Mouse (Mus musculus): ENCODE data around the gene Nthl1.

Gene Nthl1

DNA sequence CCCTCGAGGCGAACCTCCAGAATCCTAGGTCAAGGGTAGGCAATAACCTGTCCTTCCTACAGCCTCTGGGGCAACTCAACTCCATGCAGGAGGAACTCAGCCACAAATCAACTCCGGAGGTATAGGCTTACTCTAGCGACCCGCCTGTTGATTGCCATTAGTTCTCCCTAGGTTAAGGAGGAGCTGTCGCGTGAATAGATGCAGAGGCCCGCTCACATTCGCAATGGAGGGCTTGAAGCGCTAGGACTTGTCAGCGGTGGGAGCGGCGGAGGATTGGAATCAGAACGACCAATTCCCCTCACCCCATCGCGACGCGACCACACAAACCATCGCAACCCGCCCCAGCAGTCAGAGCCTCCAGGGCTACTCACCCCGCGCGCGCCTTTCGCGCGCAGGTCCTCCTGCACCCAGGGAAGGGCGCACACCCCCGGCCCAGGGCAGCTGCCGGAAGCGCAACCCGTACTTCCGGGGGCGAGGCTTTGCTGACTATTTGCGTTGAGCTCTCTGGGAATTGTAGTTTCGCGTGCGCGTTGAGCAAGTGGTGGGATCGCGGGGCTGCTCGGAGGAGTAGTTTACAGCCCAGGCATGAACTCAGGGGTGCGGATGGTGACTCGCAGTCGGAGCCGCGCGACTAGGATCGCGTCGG lies at the start of gene Nthl1, which contains the start of gene Tsc2:
Nthl1 (plus strand) TSS at position 514 of the 646 bp plus-strand sequence.
Tsc2 (minus strand) TSS at position 464 of the 646 bp plus-strand sequence.
- DNase-seq (ENCODE audit: low spot score) = peak; percentile 95

DNA sequence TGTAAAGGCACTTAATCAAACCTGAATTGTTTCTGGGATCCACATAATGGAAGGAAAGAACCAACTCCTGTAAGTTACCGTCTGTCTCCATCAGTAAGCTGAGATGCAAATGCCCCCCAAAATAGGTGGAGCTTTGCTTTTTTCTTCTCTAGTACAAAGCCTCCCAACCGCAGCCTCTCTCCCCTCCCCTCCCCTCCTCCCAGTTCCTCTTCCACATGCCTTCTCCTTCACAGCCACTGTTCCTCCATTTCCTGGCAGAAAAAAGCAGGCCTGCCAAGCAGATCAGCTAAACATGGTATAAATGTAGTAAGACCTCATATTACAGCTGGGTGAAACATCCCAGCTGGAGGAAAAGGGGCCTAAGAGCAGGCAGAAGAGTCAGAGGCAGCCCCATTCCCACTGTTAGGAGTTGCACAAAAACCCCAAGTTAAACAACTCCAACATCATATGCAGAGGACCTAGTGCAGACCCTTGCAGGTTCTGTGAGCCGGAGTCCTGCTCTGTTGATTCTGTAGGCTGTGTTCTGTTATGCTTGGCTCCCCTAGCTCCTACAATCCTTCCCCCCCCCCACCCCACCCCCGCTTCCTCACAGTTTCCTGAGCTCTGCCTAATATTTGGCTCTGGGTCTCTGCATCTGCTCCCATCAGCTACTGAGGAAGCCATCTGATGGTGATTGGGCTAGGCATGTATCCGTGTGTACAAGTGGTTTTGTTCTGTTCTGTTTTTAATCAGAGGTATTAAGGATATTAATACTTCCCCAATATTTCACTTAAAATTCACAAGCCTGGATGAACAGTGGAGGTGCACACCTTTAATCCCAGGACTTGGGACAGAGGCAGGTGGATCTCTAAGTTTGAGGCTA lies 48.6 kb upstream of the Nthl1 start:
- no peak for DNase-seq (ENCODE audit: low spot score)

DNA sequence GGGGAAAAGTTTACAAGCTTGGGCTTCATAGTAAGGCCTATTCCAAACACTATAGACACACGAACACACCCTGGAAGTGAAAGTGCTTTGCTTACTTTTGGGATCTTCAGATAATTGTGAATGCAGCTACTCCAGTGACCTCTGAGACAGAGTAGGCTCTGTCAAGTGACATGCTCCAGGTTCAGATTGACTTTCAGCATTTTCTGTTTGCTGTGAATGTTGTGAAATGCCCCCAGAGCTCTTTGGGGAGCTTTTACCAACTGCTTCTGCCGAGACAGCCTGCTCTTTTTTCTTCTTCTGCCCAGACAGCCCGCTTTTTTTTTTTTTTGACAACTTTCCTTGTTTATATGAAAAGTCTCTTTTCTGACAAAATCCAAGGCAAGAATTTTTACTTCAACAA lies 48.0 kb upstream of the Nthl1 start:
- DNase-seq (ENCODE audit: low spot score) = no peak

DNA sequence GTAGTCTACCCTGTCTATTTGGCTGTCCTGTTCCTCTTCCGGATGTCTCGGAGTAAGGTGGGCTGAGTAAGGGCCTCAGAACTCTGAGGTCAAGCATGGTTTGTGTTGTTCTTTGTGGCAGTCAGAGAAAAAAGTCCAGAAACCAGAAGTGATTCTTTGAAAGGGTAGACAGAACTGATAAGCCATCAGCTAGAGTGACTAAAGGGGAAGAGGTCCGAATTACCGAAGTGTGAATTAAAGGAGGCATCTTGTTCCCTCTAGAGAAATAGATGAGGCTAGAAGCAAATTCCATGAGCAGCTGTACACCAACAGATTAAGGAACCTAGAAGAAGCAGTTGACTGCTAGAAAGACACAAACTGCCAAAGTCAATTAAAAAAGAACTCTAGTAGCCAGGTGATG lies 45.9 kb upstream of the Nthl1 start:
- no peak for DNase-seq (ENCODE audit: low spot score)

DNA sequence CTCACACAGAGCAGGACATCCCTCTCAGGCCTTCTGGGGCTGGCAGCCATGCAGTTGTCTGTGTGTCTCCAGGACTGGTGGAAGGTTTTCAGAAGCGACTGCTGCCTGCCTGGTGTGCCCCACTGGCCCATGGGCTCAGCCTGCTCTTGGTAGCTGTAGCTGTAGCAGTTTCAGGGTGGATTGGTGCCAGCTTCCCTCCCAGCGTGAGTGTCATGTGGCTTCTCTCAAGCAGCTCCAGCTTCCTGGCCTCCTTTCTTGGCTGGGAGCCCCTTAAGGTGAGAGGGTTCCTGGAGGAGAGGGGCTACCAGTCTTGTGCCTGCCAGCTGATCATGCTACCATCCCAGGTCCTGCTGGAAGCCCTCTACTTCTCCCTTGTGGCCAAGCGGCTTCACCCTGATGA lies 41.5 kb upstream of the Nthl1 start:
- no peak for DNase-seq (ENCODE audit: low spot score)

DNA sequence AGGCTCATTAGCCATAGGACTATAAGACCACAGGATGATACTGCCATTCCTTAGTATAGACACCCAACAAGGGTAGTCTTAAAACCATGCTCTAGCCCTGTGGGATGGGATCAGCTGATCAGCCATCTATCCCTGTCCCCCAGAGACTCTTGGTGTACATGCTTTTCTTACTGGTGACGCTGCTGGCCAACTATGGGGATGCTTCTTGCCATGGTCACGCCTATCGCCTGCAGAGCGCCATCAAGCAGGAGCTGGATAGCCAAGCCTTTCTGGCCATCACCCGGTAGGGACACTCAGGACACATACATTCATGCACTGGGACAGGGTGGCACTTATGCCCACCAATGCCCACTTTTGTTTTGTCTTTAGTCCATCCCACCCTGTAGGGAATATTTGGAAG lies 40.8 kb upstream of the Nthl1 start:
- DNase-seq (ENCODE audit: low spot score) = no peak

DNA sequence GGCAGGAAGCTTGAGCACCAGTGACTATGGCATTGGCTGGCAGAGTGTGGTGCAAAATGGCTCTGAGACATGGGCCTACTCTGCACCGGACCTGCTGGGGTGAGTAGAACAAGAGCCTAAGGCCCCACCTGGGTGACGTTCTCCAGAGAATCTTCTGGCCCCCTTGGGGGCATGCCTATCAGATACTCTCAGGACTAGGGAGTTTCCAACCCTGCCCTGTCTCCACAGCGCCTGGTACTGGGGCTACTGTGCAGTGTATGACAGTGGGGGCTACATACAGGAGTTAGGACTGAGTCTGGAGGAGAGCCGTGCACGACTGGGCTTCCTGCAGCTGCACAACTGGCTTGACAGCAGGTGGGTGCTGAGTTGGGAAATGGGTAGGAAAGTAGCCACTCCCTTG lies 39.2 kb upstream of the Nthl1 start:
- DNase-seq (ENCODE audit: low spot score) = no peak

DNA sequence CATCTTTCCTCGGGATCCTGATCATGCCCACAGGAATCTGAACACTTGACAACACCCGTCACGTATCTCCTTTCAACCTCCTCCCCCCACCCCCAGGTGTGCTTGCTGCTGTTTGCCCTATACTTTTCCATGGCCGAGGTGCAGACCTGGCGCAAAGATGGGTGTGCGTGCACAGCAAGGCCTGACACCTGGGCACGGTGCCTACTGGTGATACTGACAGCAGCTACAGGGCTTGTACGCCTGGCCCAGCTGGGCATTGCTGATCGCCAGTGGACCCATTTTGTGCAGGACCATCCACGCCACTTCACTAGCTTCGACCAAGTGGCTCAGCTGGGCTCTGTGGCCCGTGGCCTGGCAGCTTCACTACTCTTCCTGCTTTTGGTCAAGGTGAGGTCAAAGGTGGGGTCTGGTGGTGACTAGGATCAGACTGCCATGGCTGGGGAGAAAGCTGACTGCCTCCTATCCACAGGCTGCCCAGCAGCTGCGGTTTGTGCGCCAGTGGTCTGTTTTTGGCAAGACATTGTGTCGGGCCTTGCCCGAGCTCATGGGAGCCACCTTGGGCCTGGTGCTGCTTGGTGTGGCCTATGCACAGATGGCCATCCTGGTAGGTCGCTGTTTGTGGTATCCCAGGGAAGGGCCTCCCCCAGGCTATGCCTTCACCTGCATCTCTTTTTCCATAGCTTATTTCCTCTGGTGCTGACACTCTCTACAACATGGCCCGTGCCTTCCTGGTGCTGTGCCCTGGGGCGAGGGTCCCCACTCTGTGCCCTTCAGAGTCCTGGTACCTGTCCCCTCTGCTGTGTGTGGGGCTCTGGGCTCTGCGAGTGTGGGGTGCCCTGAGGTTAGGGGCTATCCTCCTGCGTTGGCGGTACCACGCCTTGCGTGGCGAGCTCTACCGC lies 38.2 kb upstream of the Nthl1 start:
- no peak for DNase-seq (ENCODE audit: low spot score)

DNA sequence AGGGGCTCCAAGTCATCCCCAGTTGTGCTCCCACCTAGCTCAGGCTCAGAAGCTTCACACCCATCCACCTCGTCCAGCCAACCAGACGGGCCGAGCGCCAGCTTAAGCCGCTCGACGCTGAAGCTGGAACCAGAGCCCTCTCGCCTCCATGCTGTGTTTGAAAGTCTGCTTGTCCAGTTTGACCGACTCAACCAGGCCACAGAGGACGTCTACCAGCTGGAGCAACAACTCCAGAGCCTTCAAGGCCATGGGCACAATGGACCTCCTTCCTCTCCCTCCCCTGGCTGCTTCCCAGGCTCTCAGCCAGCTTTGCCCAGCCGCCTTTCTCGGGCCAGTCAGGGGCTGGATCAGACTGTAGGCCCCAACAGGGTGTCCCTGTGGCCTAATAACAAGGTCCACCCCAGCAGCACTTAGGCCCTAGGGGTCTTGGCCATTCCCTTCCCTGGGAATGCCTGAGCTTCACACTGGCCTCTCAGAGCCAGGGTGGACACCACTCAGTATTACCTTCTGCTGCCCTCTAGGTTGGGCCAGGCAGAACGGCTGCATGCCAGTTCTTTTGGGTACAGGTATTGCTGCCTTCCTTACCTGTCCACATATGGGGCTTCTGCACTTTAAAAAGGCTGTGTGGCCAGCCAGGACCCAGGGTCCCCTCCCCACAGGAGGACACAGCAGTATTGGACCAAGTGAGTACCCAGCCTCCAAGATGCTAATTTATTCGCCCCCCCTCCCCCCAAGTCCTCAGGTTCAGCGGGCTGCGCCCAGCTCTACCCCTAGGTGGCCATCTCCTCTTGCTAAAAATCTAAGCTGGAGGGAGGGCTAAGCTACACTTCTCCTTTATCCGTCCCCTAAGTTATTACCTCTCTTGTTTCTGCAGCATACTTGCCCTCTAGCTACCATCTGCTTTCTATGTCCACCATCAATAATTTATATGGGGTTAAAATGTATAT lies 37.1 kb upstream of the Nthl1 start:
- peak; percentile 7 for DNase-seq (ENCODE audit: low spot score)

DNA sequence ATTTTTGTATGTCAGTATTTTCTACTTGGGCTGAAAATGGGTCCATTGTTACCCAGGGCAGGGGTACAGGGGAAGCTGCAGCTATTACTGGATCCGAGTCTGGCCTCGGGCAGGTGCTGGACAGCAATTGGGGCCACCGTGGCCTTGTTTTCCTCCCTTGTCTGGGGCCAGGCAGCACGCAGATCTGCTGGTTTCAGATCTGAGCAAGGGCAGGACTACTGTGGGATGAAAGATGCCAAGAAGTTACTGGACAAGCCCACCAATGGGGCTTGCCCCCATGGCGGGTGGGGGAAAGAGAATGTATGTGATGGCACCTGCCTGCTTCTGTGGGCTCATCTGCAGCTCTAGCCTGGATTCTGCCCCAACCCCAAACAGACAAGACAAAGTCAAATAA lies 36.4 kb upstream of the Nthl1 start:
- no peak for DNase-seq (ENCODE audit: low spot score)

DNA sequence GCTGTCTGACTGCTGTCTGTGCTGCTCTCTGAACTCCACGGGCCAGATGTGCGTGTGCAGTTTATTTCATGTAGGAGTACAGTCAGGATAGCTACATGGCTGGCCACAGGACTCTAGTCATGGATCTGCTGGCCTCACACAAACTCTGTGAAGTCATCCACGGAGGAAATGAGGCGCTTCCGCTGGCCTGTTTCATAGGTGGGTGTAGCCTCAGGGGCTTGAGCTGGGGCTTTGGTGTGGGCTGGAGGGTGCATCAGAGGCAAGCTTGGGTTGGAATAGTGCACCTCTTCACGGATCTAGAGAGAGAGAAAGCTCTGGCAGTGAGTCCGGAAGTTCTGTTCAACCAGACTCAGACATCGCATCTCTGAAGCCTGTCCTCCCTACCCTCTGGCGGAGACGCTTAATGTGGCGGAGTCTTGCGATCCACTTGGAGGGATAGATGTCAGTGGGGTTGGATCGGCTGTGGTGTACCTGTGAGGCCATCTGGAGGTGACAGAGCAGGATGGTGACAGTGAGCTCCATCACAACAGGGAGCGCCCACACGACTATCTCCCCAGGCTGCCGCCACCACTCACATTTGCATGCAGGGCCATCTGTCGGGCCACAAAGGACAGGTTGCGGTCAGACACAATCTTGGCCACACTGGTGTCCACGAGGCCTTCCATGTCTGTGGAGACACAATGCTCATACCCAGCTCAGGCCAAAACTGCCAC lies 35.9 kb upstream of the Nthl1 start:
- DNase-seq (ENCODE audit: low spot score) = no peak

DNA sequence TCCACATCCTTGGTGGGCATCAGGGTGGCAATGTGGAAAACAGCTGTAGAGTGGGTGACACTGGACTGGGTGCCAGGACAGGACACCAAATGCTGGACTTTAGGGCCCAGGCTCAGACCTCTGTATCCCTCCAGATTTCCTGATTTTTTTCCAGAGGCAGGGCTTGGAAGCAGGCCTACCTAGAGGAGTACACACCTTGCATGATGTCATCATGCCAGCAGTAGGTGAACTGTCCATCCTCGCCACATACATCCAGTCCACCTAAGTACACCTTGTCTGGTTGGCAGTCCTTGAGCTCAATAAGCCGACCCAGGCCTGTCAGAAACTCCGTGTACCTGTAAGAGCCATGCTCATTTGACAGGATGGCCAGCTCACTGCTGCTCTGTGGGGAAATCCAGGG lies 34.5 kb upstream of the Nthl1 start:
- no peak for DNase-seq (ENCODE audit: low spot score)

DNA sequence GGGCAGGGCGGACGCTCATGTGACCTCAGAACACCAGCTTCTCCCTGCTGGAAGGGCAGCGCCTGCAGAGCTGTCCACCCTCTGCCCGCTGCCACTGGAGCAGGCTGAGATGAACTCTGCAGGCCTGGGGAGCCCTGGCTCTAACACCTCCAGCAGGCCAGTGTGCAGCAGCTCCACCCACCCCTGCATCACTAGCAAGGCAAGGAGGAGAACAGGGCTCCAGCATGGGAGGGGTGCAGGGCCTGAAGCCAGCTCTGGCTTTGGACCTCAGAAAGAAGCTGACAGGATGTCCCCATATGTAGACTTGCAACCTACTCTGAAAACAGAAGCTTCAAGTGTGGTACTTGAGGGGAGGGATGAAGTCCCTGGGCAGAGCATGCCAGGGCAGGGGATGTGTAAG lies 32.0 kb upstream of the Nthl1 start:
- no peak for DNase-seq (ENCODE audit: low spot score)

DNA sequence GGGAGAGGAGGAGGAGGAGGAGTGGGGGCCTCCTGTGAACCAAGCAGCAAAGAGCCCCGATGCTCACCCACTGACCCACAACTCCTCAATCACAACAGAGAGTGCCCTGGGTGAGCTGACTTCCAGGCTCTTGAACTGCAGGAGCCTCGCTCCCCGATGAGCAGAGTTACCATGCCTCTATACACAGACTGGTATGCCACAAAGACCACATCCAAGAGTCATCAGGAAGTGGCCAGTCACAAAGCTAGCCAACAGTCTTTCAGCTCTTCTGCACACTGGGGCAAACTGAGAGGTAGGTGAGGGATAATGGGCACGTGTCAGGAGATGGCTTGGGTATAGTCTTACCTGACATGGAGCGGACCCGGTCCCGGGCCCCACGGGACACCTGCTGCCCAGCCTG lies 28.5 kb upstream of the Nthl1 start:
- DNase-seq (ENCODE audit: low spot score) = no peak

DNA sequence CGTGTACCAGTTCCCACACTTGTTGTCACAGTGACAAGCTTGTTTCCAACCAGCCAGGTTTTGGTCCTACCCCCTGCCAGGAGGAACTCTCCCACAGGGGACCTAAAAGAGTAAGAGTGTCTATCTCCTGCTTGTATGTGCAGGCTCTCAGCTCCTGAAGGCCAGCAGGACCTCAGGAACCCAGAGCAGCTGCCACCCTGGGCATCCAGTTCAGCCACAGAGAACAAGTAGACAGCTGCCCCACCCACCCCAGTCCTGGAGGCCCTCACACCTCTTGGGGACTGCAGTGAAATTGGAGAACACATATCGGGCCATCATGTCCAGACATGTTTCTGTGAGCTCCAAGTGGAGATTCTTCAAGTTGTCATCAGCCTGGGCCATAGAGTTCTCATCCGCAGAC lies 27.9 kb upstream of the Nthl1 start:
- no peak for DNase-seq (ENCODE audit: low spot score)

DNA sequence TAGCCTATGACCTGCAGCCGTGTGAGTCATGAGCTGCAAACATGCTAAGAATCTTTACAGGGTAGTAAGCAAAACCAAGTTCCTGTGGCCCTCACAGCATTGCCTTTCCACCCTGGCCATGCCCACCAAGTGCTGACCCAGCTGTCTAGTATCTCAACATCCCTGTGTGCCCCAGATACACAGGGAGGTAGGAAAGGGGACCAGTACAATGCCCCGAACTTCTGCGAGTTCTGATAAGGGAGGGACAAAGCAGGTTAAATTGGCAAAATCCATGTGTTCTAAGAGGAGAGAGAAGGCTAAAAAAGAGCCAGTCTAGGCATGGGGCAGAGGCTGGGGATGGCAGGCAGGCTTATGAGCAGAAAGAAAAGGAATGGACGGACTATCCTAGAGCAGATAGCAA lies 24.1 kb upstream of the Nthl1 start:
- DNase-seq (ENCODE audit: low spot score) = no peak

DNA sequence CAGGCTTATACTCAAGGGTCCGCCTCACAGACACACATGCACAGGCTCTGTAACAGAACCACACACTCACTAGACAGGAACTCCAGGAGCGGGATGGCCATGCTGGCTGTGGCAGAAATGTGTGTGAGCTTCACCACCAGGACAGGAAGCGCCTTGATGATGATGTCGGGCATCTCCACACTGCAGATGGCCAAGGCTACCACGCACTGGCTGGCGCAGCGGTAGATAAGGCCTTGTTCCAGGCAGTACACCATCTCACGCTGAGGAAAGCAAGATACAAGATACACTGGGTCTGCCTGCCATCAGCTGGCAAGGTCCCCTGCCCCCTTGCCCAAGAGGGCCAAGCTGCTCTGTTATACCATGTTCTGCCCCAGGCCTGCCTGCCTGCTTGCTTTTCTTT lies 23.6 kb upstream of the Nthl1 start:
- DNase-seq (ENCODE audit: low spot score) = no peak

DNA sequence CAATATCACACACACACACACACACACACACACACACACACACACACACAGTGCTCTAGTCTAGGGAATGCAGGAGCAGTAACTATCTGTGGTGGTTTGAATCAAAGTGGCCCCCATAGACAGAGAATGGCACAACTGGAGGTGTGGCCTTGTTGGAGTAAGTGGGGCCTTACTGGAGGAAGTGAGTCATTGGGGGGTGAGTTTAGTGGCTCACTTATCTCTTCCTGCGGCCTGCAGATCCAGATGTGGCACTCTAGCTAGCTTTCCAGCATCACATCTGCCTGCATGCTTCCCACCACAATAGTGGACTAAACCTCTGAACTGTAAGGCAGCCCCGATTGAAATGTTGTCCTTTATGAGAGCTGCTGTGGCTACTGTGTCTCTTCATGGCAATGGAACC lies 21.8 kb upstream of the Nthl1 start:
- no peak for DNase-seq (ENCODE audit: low spot score)

DNA sequence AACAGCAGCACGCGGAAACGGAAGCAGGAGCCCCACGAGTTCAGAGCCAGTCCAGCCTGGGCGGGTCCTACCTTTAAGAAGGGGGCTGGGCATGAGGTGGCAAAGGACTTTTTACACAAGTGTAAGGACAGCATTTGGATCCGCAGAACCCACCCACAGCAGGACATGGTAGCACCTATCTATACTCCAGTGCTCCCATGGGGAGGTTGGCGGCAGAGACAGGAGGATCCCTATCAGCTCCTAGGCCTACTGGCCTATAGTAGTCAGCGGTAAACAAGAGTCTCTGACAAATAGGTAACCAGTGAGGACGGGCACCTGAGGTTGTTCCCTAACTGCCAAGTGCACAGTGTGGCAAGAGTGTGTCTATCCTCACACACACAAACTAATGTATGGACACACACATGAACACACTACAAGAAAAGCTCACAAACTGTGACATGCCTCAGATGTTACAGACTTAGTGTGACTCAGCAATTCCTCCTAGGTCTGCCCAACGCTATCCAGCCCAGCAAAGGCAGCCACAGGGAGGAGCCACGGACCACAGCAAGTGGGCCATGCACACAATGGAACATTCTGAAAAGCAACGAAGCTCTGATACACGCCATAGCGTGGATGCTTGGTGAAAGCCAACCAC lies 14.8 kb upstream of the Nthl1 start:
- DNase-seq (ENCODE audit: low spot score) = peak; percentile 12

DNA sequence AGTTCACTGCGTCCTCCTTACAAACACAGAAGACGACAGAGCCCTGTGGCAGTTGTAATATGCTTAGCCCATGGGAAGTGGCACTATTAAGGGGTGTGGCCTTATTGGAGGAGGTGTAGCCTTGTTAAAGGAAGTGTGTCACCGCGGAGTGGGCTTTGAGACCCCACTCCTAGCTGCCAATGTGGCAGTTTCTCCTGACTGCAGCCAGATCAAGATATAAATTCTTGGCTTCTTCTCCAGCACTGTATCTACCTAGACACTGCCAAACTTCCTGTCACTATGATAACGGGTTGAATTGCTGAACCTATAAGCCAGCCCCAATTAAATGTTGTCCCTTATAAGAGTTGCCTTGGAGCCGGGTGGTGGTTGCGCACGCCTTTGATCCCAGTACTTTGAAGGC lies 7.0 kb upstream of the Nthl1 start:
- DNase-seq (ENCODE audit: low spot score) = no peak
